Mouse (Mus musculus) olfactory bulb, adult 2 months (tissue): ENCODE measurements around the gene Gm9972. TPM values are rescaled to one million over a fixed set of nuclear protein-coding genes. Genes with fewer than 3 reads are reported as not detected.

Experiments
- H3K27ac ChIP-seq: fragments of 200-500 bp; 2 replicates; pipeline ENCODE4 v1.5.1; 2012; ENCODE audit warnings: low read depth, low read length; ENCODE audit not compliant: insufficient read depth
- H3K4me1 ChIP-seq: fragments of 200-500 bp; 2 replicates; pipeline ENCODE4 v1.6.1; 2012; ENCODE audit warnings: low read length; ENCODE audit not compliant: control insufficient read depth, insufficient read depth
- H3K4me3 ChIP-seq: fragments of 200-500 bp; 2 replicates; pipeline ENCODE4 v1.5.1; 2012; ENCODE audit warnings: mild to moderate bottlenecking, low read depth, low read length, moderate library complexity; ENCODE audit not compliant: insufficient read depth
- CTCF ChIP-seq: fragments of 200-500 bp; IDR thresholded peaks from 2 replicates; pipeline ENCODE4 v1.5.1; 2012; ENCODE audit warnings: low read depth, mild to moderate bottlenecking, low read length, moderate library complexity; ENCODE audit not compliant: insufficient read depth
- POLR2A ChIP-seq: fragments of 200-500 bp; IDR thresholded peaks from 2 replicates; pipeline ENCODE4 v1.6.1; 2012; ENCODE audit warnings: mild to moderate bottlenecking, low read depth, low read length, moderate library complexity; ENCODE audit not compliant: insufficient read depth
- WGBS: fragments of 180-500 bp; shearing (Covaris S2); methylation state at CpG from one replicate; pipeline ENCODE4 v1.1.7; 2018; 5-methylcytosine and 5-hydroxymethylcytosine counted together
- polyA plus RNA-seq: library from polyadenylated mRNA; stranded (reverse); fragments of >200 nt; gene quantifications from 2 replicates; pipeline ENCODE4 v1.2.4, GENCODE M21; 2012; ENCODE audit warnings: low replicate concordance; ENCODE audit not compliant: missing spikeins, insufficient read depth, insufficient read length

The Gm9972 gene
- not detected in 2 replicates for polyA plus RNA-seq

DNA sequence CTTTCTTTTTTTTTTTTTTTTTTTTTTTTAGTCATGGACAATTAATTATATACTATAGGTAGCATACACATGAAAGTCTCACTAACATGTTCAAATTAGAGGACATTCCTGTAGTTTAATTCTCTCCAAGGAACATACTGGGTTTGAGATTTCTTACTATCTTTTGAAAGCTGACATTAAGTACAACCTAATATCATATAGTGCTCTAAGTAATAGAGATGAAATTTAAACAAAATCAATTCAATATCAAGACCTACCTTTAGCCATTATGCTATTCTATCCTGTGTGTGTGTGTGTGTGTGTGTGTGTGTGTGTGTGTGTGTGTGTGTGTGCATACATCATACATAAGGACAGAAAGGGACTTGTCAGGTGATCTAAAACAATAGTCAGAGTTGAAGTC lies at the start of gene Gm9972:
Gene Gm9972 (plus strand): TSS at position 301 of the 400 bp plus-strand sequence.
- no peak for TF ChIP-seq CTCF
- no peak for TF ChIP-seq POLR2A
- H3K4me3 ChIP-seq, result no peak within 1 kb of the TSS
- no peaks in the 10 kb centered on the region for H3K4me1 ChIP-seq
- no peak within 1 kb of the TSS for H3K27ac ChIP-seq

GRCm38 (mm10) chr11:42999188-42999587 lies 36.4 kb upstream of the Gm9972 start:
- H3K4me3 ChIP-seq, result no peak overlapping the region
- WGBS, result 49% methylated on average over 3 of the region's 3 CpGs
- no peak overlapping the region for H3K27ac ChIP-seq
- TF ChIP-seq CTCF (no peak), POLR2A (no peak)
- H3K4me1 ChIP-seq, result no peaks in the 10 kb centered on the region

DNA sequence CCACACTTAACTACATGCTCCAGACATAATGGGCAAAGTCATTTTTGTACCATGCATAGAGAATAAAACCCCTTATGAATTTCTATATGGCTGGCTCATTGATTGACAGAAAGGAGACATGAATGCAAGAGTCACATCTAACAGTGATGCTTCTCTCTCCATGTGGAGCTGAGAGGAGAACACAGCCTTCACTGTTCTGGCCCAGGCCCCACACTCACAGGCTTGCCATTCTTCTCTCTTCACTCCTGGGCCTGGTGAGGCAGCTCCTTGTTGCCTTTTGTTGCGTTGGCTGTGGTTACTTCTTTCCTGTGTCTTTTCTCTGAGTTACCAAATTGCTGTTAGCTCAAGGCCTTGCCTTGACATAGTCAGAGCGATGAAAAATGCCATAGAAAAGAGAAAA lies 23.6 kb upstream of the Gm9972 start:
- no peak overlapping the region for H3K4me3 ChIP-seq
- no peaks in the 10 kb centered on the region for H3K4me1 ChIP-seq
- TF ChIP-seq POLR2A, result no peak
- no peak for TF ChIP-seq CTCF
- no peak overlapping the region for H3K27ac ChIP-seq
- WGBS, result 83% methylated on average over 2 of the region's 2 CpGs

DNA sequence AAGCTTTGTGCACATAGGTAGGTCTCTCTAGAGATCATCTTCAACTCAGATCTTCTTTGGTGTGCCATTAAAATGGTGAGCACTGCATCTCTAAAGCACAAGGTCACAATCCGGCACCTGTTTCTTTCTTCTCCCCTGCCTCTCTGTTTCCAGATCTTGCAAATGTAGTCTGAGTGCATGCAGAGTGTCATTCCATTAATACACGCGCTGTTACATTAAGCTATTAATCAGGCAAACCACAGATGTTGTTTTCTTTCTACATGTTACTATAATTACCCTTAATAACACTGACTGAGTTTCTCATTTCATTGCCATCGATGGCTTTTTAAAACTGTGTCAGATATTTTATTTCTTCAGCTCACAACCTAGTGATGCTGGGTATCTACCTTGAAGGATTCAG lies 22.6 kb upstream of the Gm9972 start:
- H3K27ac ChIP-seq, result no peak overlapping the region
- WGBS, result 46% methylated on average over 4 of the region's 4 CpGs

DNA sequence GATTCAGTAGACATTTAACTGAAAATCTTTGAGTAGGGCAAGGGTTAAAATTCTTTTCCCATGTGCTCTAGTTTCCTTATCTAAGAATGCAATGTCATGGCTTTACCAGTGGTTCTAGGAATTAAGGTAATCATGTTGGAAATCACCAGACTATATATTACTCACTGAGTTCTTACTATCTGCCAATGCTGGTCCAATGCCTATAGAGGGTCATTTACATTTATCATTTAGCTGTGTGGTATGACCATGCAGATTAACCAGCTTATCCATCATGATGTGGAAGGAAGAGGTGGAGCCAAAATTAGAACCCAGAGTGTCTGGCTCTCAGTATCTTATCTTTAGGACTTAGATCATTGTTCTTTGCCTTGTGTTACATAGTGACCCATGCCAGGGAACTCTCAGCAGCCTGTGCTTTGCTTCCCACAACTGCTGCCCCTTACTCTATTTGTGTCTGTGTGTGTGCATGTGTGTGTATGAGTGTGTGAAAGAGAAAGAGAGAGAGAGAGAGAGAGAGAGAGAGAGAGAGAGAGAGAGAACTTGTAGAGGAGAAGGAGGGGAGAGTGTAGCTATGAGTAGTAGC lies 12.3 kb upstream of the Gm9972 start:
- Histone ChIP-seq H3K4me1 (no peaks in the 10 kb centered on the region), H3K4me3 (no peak overlapping the region), H3K27ac (no peak overlapping the region)
- TF ChIP-seq POLR2A (no peak), CTCF (no peak)

More for the DNA sequence above, 22.6 kb upstream of the Gm9972 start:
- no peak overlapping the region for H3K4me3 ChIP-seq
- no peak for TF ChIP-seq POLR2A
- TF ChIP-seq CTCF, result no peak
- no peaks in the 10 kb centered on the region for H3K4me1 ChIP-seq

DNA sequence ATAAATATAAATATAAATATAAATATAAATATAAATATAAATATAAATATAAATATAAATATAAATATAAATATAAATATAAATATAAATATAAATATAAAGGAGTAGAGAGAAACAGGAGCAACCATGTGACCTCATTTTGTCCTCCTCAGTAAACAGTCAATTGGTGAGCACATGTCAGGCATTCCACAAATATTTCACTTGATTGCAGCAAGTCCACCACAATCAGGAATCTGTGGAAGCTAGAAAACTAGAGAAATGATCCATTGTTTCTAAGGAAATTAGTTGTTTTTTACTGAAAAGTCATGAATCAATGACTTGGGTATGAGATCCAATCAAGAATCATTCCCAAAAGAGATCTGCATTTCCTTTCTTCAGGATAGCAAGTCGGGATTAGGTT lies 5.7 kb upstream of the Gm9972 start:
- WGBS, result 72% methylated on average over 1 of the region's 1 CpGs
- Histone ChIP-seq H3K4me1 (no peaks in the 10 kb centered on the region), H3K4me3 (no peak overlapping the region), H3K27ac (no peak overlapping the region)
- no peak for TF ChIP-seq POLR2A
- no peak for TF ChIP-seq CTCF

DNA sequence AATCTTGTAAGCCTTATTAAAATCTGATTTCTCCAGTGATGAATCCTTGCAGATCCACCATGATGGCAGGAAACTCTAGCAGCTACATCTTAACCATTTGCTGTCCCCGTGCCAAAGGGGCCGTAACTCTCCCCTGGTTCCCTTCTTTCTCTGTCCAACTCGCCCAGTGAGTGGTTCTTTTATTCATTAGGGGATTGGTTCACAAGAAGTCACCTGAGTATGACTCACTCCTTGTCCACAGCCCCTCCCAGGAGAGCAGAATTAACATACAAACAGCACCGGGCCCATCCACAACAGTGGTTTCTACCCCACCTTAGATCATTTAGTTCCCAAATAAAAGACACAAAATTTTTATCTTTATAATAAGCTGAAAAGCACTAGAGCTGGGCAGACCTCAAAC lies 3.4 kb upstream of the Gm9972 start:
- H3K4me1 ChIP-seq, result no peaks in the 10 kb centered on the region
- TF ChIP-seq CTCF (no peak), POLR2A (no peak)
- H3K4me3 ChIP-seq, result no peak overlapping the region
- WGBS, result 84% methylated on average over 4 of the region's 4 CpGs
- no peak overlapping the region for H3K27ac ChIP-seq

GRCm38 (mm10) chr11:43045871-43046548 lies 10.5 kb downstream of the Gm9972 start:
- no peaks in the 10 kb centered on the region for H3K4me1 ChIP-seq
- WGBS, result 64% methylated on average over 3 of the region's 3 CpGs
- H3K4me3 ChIP-seq, result no peak overlapping the region
- TF ChIP-seq CTCF (no peak), POLR2A (no peak)
- H3K27ac ChIP-seq, result no peak overlapping the region

DNA sequence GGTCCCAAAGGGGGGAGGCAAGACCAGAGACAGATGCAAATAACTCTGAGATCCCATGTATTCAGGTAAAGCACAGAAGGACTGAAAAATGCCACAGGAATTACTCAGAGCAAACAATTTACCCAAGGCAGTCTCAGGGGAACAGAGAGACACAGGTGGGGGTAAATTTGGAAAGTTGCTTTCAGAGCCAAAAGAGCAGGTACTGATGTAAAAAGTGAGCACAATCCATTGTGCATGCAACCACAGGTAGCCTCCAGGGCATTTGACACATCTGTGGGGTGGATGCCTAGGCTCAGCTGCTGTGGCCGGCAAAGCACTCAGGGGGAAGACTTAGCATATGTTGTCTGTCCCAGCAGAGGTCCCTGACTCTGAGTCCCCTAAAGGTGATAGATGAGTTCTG lies 13.8 kb downstream of the Gm9972 start:
- H3K4me3 ChIP-seq, result no peak overlapping the region
- H3K27ac ChIP-seq, result no peak overlapping the region
- H3K4me1 ChIP-seq, result no peaks in the 10 kb centered on the region
- WGBS, result 82% methylated on average over 1 of the region's 1 CpGs
- no peak for TF ChIP-seq POLR2A
- TF ChIP-seq CTCF, result no peak

- TF ChIP-seq CTCF (no peak), POLR2A (no peak)
- Histone ChIP-seq H3K27ac (no peak overlapping the region), H3K4me1 (peaks cover 2% of the 10 kb centered on the region; the same call in 1 of the 2 replicates), H3K4me3 (no peak overlapping the region)
- WGBS, result 86% methylated on average over 5 of the region's 5 CpGs
Measured at GRCm38 (mm10) chr11:43054972-43055371, 19.4 kb downstream of the Gm9972 start.
